ENCODE assay signal across 6 mouse cellular contexts in genomic region chr4:80843752-80844151, GRCm38 (mm10). TPM values are rescaled to one million over a fixed set of nuclear protein-coding genes. Genes with fewer than 3 reads are reported as not detected.
"Had no signal": no experiment of that assay in that cellular context is flagged by ENCODE, and none has a peak within 500 bp of the region (broad histone marks: within the 10 kb centered on the region; RNA-seq: fewer than 3 reads in every experiment).

No protein-coding gene starts in this region.

- DNase-seq: kidney, adult 18-20 months; kidney, postnatal 14 days; lung, adult 2 months; retina, postnatal 1 day; thymus, postnatal 36 days had no signal

RNA-seq across cellular contexts. Expression of gene Tyrp1, which starts 9.8 kb away (rescaled TPM):
- total RNA-seq: monocyte, adult 5-6 weeks had no signal
